Mouse (Mus musculus): Measurements from ENCODE around the gene Tubb5. TPM values are rescaled to one million over a fixed set of nuclear protein-coding genes. Genes with fewer than 3 reads are reported as not detected.
A peak's percentile ranks its signal among the peaks of the same experiment; 100 is the strongest.

The Tubb5 gene
- polyA plus RNA-seq (2015; fragmentation: Nextera tagmentation; extraction: Ambion mirVana) = 1,924 and 1,932 TPM in 2 replicates

- Histone ChIP-seq H3K4me1 (peaks cover 59% of the 10 kb centered on the region), H3K9me3 (no peaks in the 10 kb centered on the region), H3K36me3 (peaks cover 30% of the 10 kb centered on the region), H3K9ac (replicated peaks) (peak within 1 kb of the TSS; percentile 95), H3K27ac (replicated peaks) (peak within 1 kb of the TSS; percentile 97), H3K4me2 (replicated peaks) (peak within 1 kb of the TSS; percentile 77), H3K27me3 (no peaks in the 10 kb centered on the region), H3K4me3 (peak within 1 kb of the TSS; percentile 81)
- WGBS = 1% methylated on average over 29 of the region's 29 CpGs
- peak; percentile 80 for ATAC-seq (replicated peaks)
Measured at GRCm38 (mm10) chr17:35838122-35838544, at the start of gene Tubb5. TSS of gene Tubb5 (minus strand) at chr17:35838306.

- no peaks in the 10 kb centered on the region for H3K9me3 ChIP-seq
- no peaks in the 10 kb centered on the region for H3K4me1 ChIP-seq
- H3K4me2 ChIP-seq (replicated peaks) = no peak overlapping the region
- 79% methylated on average over 15 of the region's 17 CpGs for WGBS
- peaks cover 89% of the 10 kb centered on the region for H3K36me3 ChIP-seq
- no peak overlapping the region for H3K9ac ChIP-seq (replicated peaks)
- no peak for ATAC-seq (replicated peaks)
- no peak overlapping the region for H3K27ac ChIP-seq (replicated peaks)
- H3K4me3 ChIP-seq = no peak overlapping the region
- no peaks in the 10 kb centered on the region for H3K27me3 ChIP-seq
Measured at GRCm38 (mm10) chr17:35887725-35888124, 49.6 kb upstream of the Tubb5 start.

GRCm38 (mm10) chr17:35883777-35884176 is 45.7 kb upstream of the Tubb5 start:
- no peak for ATAC-seq (replicated peaks)
- no peak overlapping the region for H3K4me3 ChIP-seq
- H3K27ac ChIP-seq (replicated peaks) = no peak overlapping the region
- 96% methylated on average over 14 of the region's 14 CpGs for WGBS
- H3K9me3 ChIP-seq = no peaks in the 10 kb centered on the region
- peaks cover 16% of the 10 kb centered on the region for H3K4me1 ChIP-seq
- H3K9ac ChIP-seq (replicated peaks) = no peak overlapping the region
- H3K4me2 ChIP-seq (replicated peaks) = no peak overlapping the region
- H3K36me3 ChIP-seq = peaks cover 69% of the 10 kb centered on the region
- no peaks in the 10 kb centered on the region for H3K27me3 ChIP-seq

GRCm38 (mm10) chr17:35882924-35883323 is 44.8 kb upstream of the Tubb5 start:
- Histone ChIP-seq H3K4me2 (replicated peaks) (no peak overlapping the region), H3K36me3 (peaks cover 61% of the 10 kb centered on the region), H3K9me3 (no peaks in the 10 kb centered on the region), H3K4me3 (no peak overlapping the region), H3K4me1 (peaks cover 16% of the 10 kb centered on the region), H3K27me3 (no peaks in the 10 kb centered on the region), H3K27ac (replicated peaks) (no peak overlapping the region), H3K9ac (replicated peaks) (no peak overlapping the region)
- ATAC-seq (replicated peaks) = no peak
- 90% methylated on average over 17 of the region's 17 CpGs for WGBS

- H3K36me3 ChIP-seq = peaks cover 42% of the 10 kb centered on the region
- 5% methylated on average over 66 of the region's 66 CpGs for WGBS
- H3K27me3 ChIP-seq = no peaks in the 10 kb centered on the region
- H3K4me1 ChIP-seq = peaks cover 16% of the 10 kb centered on the region
- peak; percentile 93 for ATAC-seq (replicated peaks)
- peak within 1 kb of the TSS; percentile 82 for H3K4me3 ChIP-seq
- no peaks in the 10 kb centered on the region for H3K9me3 ChIP-seq
- H3K27ac ChIP-seq (replicated peaks) = peak within 1 kb of the TSS; percentile 77
- peak within 1 kb of the TSS; percentile 76 for H3K9ac ChIP-seq (replicated peaks)
- H3K4me2 ChIP-seq (replicated peaks) = peak within 1 kb of the TSS; percentile 87
Measured at GRCm38 (mm10) chr17:35879245-35880057, 41.3 kb upstream of the Tubb5 start, which contains the start of gene Dhx16. TSS of gene Dhx16 (plus strand) at chr17:35879819.

- Histone ChIP-seq H3K27me3 (no peaks in the 10 kb centered on the region), H3K4me2 (replicated peaks) (no peak overlapping the region), H3K9me3 (no peaks in the 10 kb centered on the region), H3K36me3 (peaks cover 19% of the 10 kb centered on the region), H3K27ac (replicated peaks) (no peak overlapping the region), H3K9ac (replicated peaks) (no peak overlapping the region), H3K4me3 (no peak overlapping the region), H3K4me1 (peaks cover 40% of the 10 kb centered on the region)
- ATAC-seq (replicated peaks) = no peak
- WGBS = 84% methylated on average over 6 of the region's 6 CpGs
Measured at GRCm38 (mm10) chr17:35874721-35875120, 36.6 kb upstream of the Tubb5 start.

GRCm38 (mm10) chr17:35873774-35874519 is 35.8 kb upstream of the Tubb5 start:
- H3K9ac ChIP-seq (replicated peaks) = peak overlapping the region; percentile 30; the same call in 1 of the 2 replicates
- H3K4me3 ChIP-seq = no peak overlapping the region
- 0 out of 2 replicates have a peak overlapping the region, but pooled peaks have one; percentile 11 for H3K27ac ChIP-seq (replicated peaks)
- no peaks in the 10 kb centered on the region for H3K27me3 ChIP-seq
- H3K36me3 ChIP-seq = peaks cover 19% of the 10 kb centered on the region
- H3K4me1 ChIP-seq = peaks cover 46% of the 10 kb centered on the region
- WGBS = 34% methylated on average over 21 of the region's 21 CpGs
- ATAC-seq (replicated peaks) = peak; percentile 32
- H3K9me3 ChIP-seq = no peaks in the 10 kb centered on the region
- H3K4me2 ChIP-seq (replicated peaks) = peak overlapping the region; percentile 9; the same call in 1 of the 2 replicates

GRCm38 (mm10) chr17:35870884-35871696 is 33.0 kb upstream of the Tubb5 start:
- Histone ChIP-seq H3K9me3 (no peaks in the 10 kb centered on the region), H3K4me2 (replicated peaks) (peak overlapping the region; percentile 76), H3K27ac (replicated peaks) (peak overlapping the region; percentile 47; the same call in 1 of the 2 replicates), H3K4me3 (peak overlapping the region; percentile 64; the same call in 1 of the 2 replicates), H3K36me3 (peaks cover 16% of the 10 kb centered on the region), H3K27me3 (no peaks in the 10 kb centered on the region), H3K9ac (replicated peaks) (peak overlapping the region; percentile 89), H3K4me1 (peaks cover 68% of the 10 kb centered on the region)
- 90% methylated on average over 8 of the region's 8 CpGs for WGBS
- no peak for ATAC-seq (replicated peaks)

- Histone ChIP-seq H3K4me2 (replicated peaks) (peak overlapping the region; percentile 76), H3K27me3 (no peaks in the 10 kb centered on the region), H3K27ac (replicated peaks) (peak overlapping the region; percentile 47; the same call in 1 of the 2 replicates), H3K4me1 (peaks cover 68% of the 10 kb centered on the region), H3K9me3 (no peaks in the 10 kb centered on the region), H3K4me3 (peak overlapping the region; percentile 64), H3K36me3 (peaks cover 15% of the 10 kb centered on the region), H3K9ac (replicated peaks) (peak overlapping the region; percentile 89)
- no peak for ATAC-seq (replicated peaks)
- WGBS = 74% methylated on average over 9 of the region's 9 CpGs
Measured at GRCm38 (mm10) chr17:35870151-35870883, 32.2 kb upstream of the Tubb5 start.

- peak overlapping the region; percentile 76 for H3K4me2 ChIP-seq (replicated peaks)
- peak overlapping the region; percentile 64 for H3K4me3 ChIP-seq
- H3K4me1 ChIP-seq = peaks cover 76% of the 10 kb centered on the region
- no peak for ATAC-seq (replicated peaks)
- H3K36me3 ChIP-seq = peaks cover 8% of the 10 kb centered on the region
- peak overlapping the region; percentile 89 for H3K9ac ChIP-seq (replicated peaks)
- peak overlapping the region; percentile 97 for H3K27ac ChIP-seq (replicated peaks)
- WGBS = 3% methylated on average over 7 of the region's 7 CpGs
- H3K27me3 ChIP-seq = no peaks in the 10 kb centered on the region
- H3K9me3 ChIP-seq = no peaks in the 10 kb centered on the region
Measured at GRCm38 (mm10) chr17:35869346-35870067, 31.4 kb upstream of the Tubb5 start.

Measured in forebrain, embryonic 15.5 days (tissue).